Mouse (Mus musculus): ENCODE results near the gene Nt5m.

The Nt5m gene

DNA sequence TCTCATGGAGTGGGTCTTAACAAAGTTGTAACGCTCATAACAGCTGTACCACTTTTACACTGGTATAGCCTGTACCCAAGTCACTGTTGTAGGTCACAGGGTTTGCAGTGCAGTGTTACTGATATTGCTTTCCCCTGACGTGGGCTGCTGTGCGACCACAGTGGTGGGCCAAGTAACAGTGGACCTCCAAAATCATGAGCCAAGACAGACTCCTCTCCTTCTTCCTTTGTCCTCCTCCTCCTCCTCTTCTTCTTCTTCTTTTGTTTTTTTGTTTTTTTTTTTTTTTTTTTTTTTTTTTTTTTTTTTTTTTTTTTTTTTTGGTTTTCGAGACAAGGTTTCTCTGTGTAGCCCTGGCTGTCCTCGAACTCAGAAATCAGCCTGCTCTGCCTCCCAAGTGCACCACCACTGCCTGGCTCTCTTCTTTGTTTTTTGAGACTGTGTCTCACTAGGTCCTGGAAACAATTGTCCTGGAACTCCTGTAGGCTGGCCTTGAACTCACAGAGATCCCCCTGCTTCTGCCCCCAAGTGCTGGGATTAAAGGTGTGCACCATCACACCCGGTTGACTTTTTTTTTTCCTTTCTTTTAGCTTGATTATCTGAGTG, 67.4 kb downstream of the Nt5m start:
- no peak for DNase-seq (ENCODE audit: low spot score)

DNA sequence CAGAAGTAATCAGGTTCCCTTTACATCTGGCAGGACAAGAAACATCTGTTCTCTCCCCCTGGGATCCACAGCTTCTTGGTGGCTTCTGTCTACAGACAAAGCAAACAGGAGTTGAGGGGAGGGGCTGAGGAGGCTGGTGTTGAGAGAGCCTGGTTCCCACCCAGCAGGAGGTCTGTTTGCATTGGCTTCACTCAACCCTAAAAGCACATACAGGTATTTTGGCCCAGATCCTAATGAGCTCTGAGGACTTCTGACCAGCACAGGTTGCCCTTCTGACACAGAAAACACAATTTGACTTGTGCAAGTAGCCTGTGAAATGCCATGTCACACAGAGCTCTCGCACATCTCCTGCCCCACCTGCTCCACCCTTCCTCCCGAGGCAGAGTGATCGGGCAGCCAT, 69.2 kb downstream of the Nt5m start:
- no peak for DNase-seq (ENCODE audit: low spot score)

DNA sequence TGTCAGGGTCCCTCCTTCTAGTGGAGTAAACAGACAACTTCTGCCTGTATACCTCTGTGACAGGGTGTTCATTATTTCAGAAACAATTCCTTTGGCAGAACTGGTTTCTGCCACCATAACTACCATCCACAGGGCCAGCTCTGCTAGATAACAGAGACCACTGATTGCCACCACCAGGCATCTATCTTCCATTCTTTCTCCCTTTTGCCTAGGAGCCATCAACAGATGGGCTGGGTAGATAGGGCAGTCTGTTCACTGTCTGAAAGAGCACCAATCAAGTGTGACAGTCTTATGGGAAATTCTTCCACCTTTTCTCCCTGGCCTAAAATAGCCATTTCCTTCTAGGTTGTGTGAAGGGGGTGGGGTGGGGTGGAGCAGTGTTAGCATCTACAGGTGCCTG, 71.3 kb downstream of the Nt5m start:
- no peak for DNase-seq (ENCODE audit: low spot score)

DNA sequence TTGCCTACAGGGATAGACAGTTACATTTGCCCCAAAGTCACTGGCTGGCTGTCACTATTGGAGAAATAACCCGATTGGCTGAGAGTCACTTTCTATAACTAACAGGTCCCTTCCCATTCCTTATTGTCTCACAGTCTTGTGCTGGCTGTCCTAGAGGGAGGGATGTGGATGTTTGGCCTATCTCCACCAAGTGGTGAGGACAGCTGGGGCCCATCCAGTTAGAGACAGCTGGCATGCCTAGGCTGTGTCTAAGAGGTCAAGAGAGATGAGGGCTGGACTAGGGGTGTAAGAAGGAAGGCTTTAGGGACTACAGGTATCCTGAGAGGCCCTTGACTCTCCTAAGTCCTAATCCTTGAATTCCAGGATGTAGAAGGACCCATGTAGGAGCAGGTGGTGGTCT, 72.3 kb downstream of the Nt5m start:
- no peak for DNase-seq (ENCODE audit: low spot score)

DNA sequence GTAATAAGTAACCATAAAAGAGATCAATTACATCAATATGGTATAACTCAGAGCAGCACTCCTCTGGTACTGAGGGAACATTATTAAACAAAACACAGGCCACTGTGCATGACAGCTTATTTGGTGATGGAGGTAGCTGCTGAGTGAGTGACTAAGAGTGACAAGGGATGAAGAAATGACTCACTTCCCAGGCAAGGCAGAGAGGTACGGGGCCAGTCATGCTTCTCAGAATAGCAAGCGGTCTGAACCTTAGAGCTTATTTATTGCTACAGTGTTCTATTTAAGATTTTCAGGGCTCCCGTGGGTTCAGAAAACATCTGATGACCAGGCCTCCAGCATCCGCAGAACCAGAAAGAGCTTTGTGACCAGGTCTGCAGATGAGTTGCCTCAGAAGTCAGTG, 74.5 kb downstream of the Nt5m start:
- DNase-seq (ENCODE audit: low spot score): no peak

DNA sequence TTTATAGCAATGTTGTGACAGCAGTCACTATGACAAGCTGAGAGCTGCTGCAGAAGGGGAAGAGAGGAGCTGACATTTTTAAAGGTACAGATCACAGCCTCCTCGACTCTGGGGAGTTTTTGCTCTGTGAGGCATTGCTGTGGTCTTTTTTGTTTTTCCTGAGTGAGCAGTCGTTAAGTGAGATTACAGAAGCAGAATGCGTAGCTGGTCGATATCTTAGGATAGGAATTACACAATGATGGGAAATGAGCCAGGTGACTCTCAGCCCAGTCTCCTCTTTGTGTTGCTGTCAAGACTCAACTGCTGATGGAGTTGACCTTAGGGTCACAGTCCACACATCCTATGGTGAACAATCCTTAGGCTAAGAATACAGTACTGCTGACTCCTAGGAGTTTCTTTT, 78.8 kb downstream of the Nt5m start:
- DNase-seq (ENCODE audit: low spot score): no peak

DNA sequence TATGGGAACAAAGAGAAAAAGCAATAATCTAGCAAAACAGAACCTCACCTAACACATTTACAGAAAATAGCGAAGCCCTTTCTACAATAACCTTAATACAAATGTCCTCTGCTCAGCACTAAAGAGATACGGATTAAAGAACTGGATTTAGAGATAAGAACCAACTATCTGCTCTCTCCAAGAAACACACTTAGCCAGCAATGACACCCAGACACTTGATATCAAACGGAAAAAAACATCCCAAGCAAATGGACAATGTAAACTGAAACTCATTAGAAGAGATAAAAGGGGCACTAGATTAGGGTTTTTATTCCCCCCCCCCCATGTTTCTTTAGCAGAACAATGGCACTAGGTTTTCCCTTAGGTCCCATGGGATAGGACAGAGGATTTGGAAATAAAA, 80.2 kb downstream of the Nt5m start:
- no peak for DNase-seq (ENCODE audit: low spot score)

DNA sequence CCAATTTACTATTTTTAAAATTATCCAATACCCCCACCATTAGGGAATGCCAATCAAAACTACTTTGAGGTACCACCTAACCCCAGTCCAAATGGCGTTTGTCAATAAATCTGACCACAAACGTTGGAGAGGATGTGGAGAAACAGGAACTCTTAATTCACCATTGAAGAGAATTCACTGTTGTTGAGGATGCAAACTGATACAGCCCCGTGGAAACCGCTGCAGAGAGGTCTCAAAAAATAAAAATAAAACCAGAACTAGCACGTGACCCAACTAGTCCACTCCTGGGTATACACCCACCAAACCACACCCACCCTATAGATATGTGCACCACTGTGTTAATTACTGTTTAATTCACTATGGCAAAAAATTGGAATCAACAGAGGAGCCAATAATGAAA, 81.1 kb downstream of the Nt5m start:
- DNase-seq (ENCODE audit: low spot score): no peak

DNA sequence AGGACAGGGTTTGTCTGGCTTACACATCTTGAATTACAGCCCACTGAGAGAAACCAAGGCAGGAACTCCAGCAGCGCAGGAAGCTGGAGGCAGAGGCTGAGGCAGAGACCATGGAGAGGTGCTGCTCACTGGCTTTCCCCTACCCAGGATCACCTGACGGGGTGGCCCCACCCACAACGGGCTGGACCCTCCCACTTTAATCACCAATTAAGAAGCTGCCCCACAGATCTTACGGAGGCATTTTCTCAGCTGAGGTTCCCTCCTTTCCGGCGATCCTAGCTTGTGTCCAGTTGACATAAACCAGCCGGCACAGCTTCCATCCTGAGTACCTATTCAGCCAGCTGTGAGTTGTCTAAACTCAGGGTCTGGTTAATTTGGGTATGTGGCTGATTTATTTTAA, 82.0 kb downstream of the Nt5m start:
- no peak for DNase-seq (ENCODE audit: low spot score)

DNA sequence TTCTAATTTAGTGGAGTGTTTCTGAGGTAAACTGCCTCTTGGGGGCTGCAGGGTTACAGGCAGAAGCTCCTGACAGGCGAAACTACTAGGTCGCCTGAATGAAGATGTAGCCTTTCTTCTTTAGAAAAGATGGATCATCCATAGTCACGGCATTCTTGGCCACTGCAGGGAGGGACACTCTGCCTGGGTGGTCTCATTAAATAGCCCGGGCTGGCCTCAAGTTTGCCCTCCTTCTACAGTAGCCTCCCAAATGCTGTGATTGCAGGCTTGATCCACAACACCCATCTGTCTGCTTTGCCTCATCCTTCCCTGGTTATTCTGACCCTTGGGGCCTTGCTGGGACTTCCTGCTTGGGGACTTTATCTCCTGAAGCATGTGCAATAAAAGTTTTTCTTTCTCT, 90.8 kb downstream of the Nt5m start:
- DNase-seq (ENCODE audit: low spot score): no peak
